Mouse (Mus musculus) lung, postnatal 10 days (tissue): ENCODE measurements around the gene G6pc3.

Source experiments
- DNase-seq: peaks from one replicate; pipeline ENCODE4 v3.0.0; 2021

Gene G6pc3

GRCm38 (mm10) chr11:102219994-102220346, 30.6 kb downstream of the G6pc3 start:
- DNase-seq: no peak

DNA sequence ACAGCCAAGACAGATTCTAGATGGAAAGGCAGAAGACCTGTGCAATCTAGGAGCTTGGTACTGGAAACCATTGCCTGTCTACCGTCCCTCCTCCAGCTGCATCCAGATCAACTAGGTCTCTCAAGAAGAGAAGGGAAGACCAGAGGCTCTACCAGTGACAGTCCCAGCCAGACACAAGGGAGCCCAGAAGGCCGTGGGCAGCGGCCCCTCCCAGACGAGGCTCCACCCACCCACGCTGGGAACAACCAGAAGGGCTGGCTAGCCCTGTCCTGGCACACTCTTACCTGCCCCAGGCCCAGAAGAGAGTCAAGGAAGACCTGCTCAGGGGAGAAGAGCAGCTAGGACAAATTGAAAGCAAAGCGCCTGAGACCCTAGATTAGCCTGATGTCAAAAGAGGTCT, 31.0 kb downstream of the G6pc3 start:
- DNase-seq: no peak

GRCm38 (mm10) chr11:102221243-102221953, 32.0 kb downstream of the G6pc3 start:
- no peak for DNase-seq

DNA sequence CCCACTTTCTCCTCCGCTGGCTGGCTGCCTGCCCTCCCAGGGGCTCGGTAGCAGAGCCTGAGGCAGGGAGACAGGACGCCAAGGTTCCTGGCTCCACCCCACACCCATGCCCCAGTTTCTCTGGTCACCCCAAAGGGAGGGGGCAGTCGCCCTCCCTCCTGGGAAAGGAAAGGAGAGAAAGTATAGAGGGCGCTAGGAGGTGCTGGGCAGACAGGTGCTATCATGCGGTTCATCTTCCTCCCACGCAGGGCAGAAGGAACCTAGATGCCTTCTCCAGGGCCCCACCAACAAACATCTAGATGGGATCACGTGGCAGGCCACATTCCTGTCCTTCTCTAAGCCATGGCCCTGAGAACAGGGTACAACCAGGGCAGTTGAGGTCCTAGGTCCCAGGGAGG, 32.5 kb downstream of the G6pc3 start:
- DNase-seq: no peak

DNA sequence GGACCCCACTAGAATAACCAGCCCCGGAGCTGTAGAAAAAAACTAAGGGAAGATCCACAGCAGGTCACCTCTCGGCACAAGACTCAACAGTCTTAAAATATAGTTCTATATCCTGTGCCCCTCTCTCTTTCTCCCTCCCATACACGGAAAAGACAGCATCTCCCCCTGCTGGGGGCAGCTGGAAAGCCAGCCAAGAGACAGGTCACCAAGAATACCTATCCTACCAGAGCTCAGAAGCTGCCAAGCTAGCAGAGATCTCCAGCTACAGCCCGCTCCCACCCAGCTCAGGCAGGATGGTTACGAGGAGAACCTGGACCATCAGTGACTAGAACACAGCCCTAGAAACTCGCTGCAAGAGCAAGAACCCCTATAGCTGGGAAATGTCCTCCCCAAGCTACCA, 33.7 kb downstream of the G6pc3 start:
- peak; percentile 75 for DNase-seq

DNA sequence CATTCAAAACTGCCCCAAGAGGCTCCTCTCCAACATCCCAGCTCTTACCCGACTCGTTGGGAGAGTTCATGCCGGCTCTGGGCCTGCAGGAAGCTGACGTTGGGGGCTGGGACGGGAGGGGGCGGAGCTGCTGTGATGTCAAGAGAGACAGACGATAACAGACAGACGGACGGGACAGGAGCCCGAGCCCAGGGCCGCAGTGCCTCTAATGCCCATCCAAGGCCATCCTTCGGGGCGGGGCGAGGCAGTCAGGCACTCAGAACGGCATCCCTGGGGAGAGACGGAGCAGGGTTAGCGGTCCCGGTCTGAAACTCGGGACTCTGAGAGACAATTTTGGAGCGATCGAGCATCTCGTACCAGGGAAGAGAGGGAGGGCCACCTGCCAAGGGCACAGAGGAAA, 35.3 kb downstream of the G6pc3 start:
- DNase-seq: no peak

GRCm38 (mm10) chr11:102225221-102225620, 35.8 kb downstream of the G6pc3 start:
- no peak for DNase-seq

- no peak for DNase-seq
These were observed 36.9 kb downstream of the G6pc3 start for GRCm38 (mm10) chr11:102226067-102226978.

DNA sequence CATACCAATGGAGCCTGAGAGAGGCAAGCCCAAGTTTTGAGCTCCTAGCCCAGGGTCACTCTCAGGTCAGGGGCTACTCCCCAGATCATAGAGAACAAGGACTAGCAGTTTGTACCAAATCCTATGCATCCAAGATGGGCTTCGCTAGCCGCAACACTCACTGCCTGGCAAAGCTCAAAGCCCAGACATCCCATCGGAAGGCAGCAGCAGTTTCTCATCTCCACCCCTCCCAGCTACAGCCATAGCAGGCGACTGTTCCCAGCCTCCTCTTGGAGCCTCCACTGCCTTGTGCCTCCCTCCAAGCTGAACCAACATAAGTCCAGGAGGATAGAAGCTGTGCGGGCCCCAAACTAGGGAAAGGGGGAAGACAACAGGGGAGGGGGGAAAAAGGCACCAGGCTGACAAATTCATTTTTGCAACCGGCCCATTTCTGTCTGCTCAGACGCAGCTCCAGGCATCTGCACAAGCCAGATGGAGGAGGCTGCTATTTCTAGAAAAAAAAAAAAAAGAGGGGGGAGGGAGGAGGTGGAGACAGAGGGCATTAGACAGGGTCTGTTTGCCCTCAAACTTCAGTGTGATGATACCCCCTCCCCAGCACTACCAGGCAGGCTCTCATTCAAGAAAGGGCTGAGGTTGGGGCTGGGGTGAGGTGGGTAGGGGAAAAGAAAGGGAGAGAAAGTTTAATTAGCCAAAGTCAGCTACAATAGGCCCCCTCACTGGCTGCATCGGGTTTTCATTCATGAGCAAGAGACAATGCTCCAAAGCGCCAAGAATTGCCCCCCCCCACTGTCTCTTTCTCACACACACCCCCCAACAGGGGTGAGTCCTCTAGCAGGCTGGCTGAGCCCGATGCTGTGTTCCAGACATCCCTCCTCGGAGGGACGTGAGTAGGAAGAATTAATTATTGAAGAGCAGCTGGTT, 38.1 kb downstream of the G6pc3 start:
- no peak for DNase-seq

GRCm38 (mm10) chr11:102228191-102228545, 38.7 kb downstream of the G6pc3 start:
- no peak for DNase-seq

DNA sequence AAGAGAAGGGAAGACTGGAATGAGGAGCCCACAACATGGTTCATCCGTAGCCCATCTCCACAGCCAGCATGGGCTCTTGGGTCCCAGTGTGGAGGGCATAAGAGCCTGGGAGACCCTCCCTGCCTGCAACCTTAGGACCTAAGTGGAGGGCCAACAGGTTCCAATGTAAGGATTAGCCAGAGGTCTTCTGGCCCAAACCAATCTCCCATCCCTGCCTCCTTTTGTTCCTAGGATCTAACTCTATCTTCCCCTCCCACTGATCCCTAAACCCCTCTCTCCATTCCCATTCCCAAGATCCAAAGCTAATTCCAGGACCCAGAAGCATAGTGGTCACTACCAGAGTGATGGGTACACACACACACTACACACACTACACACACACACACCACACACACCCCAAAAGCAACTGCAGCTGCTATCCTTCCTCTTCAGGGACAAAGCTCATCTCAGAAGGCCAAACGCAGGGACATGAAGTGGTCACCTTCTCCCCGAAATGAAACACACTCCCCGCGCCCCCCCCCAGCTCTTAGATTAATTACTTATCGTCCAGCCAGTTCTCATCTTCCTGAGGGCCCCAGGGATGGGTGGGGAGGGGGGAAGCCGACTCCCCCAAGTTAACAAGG, 39.3 kb downstream of the G6pc3 start:
- no peak for DNase-seq

DNA sequence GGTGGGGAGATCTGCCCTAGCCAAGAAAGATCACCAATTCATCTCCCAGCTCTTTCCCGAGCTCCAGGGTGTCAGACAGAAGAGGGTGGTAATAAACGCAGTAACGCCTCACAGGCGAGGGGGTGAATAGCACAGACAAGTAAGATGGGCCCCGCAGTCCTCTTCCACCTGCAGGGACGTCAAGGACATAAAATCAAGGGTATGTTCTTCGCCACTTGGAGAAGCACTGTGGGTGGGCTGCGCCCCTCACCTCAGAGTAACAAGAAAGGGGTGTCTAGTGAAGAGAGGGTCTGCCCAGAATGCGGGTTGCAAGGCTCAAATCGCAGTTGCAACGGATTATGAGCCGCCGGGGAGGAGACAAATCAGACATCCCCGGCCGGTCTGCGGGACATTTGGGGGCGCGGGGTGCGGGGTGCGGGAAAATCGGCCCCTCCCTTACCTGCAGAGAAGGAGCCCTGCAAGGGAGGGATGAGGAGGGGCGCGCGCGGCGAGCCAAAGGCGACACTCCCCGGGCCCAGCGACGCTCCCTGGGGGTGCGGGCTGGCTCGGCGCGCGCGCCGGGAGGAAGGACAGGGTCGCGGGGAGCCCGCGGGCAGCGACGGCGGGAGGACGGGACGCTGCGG, 40.0 kb downstream of the G6pc3 start:
- DNase-seq: no peak

GRCm38 (mm10) chr11:102230006-102230741, 40.8 kb downstream of the G6pc3 start, which contains the start of gene Hdac5:
Gene Hdac5 (minus strand): TSS chr11:102230166.
- DNase-seq: peak; percentile 100

GRCm38 (mm10) chr11:102236022-102236421, 46.6 kb downstream of the G6pc3 start:
- no peak for DNase-seq

GRCm38 (mm10) chr11:102240636-102241035, 51.2 kb downstream of the G6pc3 start:
- no peak for DNase-seq

- no peak for DNase-seq
These were observed 51.8 kb downstream of the G6pc3 start for GRCm38 (mm10) chr11:102241246-102241645.

GRCm38 (mm10) chr11:102241874-102242273, 52.5 kb downstream of the G6pc3 start:
- DNase-seq: no peak
